Mouse (Mus musculus) megakaryocyte, embryonic 14.5 days (primary cell): ENCODE results near the gene Zfand4.

ENCODE experiments used
- FLI1 ChIP-seq: IDR thresholded peaks from 2 replicates; pipeline ENCODE4 v1.6.1; 2012; ENCODE audit warnings: low read length, inconsistent platforms, mixed read lengths
- GATA1 ChIP-seq: IDR thresholded peaks from 3 replicates; pipeline ENCODE4 v1.6.1; 2012; ENCODE audit warnings: mixed read lengths, low read length, inconsistent platforms, borderline replicate concordance

- TF ChIP-seq GATA1 (no peak), FLI1 (no peak)
These were observed 95.2 kb downstream of the Zfand4 start for GRCm38 (mm10) chr6:116359256-116359655.
